Mouse (Mus musculus): ENCODE measurements around the gene Serpinc1.
A peak's percentile ranks its signal among the peaks of the same experiment; 100 is the strongest.
"Not testable (repeated sequence)": the region's sequence is repeated elsewhere in the genome, so short reads cannot be mapped to it uniquely, and the experiment has no call there.

Serpinc1 gene

GRCm38 (mm10) chr1:160978071-160978735 lies at the start of gene Serpinc1:
Gene Serpinc1 (plus strand): TSS chr1:160978585.
- no peak for DNase-seq

GRCm38 (mm10) chr1:160931320-160931719 lies 47.1 kb upstream of the Serpinc1 start:
- no peak for DNase-seq

- peak in 1 of 2 experiments; percentile 10 for DNase-seq
Measured at GRCm38 (mm10) chr1:160933896-160934482, 44.4 kb upstream of the Serpinc1 start.

GRCm38 (mm10) chr1:160935551-160935950 lies 42.8 kb upstream of the Serpinc1 start:
- DNase-seq: no peak

GRCm38 (mm10) chr1:160963199-160963598 lies 15.2 kb upstream of the Serpinc1 start:
- DNase-seq: no peak

- DNase-seq: no peak
Measured at GRCm38 (mm10) chr1:160967268-160967667, 11.1 kb upstream of the Serpinc1 start.

GRCm38 (mm10) chr1:160968643-160969042 lies 9.7 kb upstream of the Serpinc1 start:
- no peak for DNase-seq

- DNase-seq: no peak
Measured at GRCm38 (mm10) chr1:160980021-160980420, 1.6 kb downstream of the Serpinc1 start.

- no peak for DNase-seq
Measured at GRCm38 (mm10) chr1:160980537-160981234, 2.3 kb downstream of the Serpinc1 start.

GRCm38 (mm10) chr1:160981337-160981736 lies 3.0 kb downstream of the Serpinc1 start:
- no peak for DNase-seq

GRCm38 (mm10) chr1:160982887-160983286 lies 4.5 kb downstream of the Serpinc1 start:
- DNase-seq: no peak

- not testable (repeated sequence) for DNase-seq
Measured at GRCm38 (mm10) chr1:160984731-160985130, 6.3 kb downstream of the Serpinc1 start.

GRCm38 (mm10) chr1:160985477-160985876 lies 7.1 kb downstream of the Serpinc1 start:
- no peak for DNase-seq

- no peak for DNase-seq
Measured at GRCm38 (mm10) chr1:160986881-160987635, 8.7 kb downstream of the Serpinc1 start.

GRCm38 (mm10) chr1:160989395-160989794 lies 11.0 kb downstream of the Serpinc1 start:
- DNase-seq: no peak

GRCm38 (mm10) chr1:160993851-160994250 lies 15.5 kb downstream of the Serpinc1 start:
- DNase-seq: no peak

- no peak for DNase-seq
Measured at GRCm38 (mm10) chr1:161004942-161005341, 26.6 kb downstream of the Serpinc1 start.

- no peak for DNase-seq
Measured at GRCm38 (mm10) chr1:161005526-161005925, 27.1 kb downstream of the Serpinc1 start.

GRCm38 (mm10) chr1:161006471-161006870 lies 28.1 kb downstream of the Serpinc1 start:
- no peak for DNase-seq

- no peak for DNase-seq
Measured at GRCm38 (mm10) chr1:161008038-161008437, 29.7 kb downstream of the Serpinc1 start.

GRCm38 (mm10) chr1:161010436-161010835 lies 32.1 kb downstream of the Serpinc1 start:
- no peak for DNase-seq

GRCm38 (mm10) chr1:161016378-161016777 lies 38.0 kb downstream of the Serpinc1 start:
- no peak for DNase-seq

- DNase-seq: no peak
Measured at GRCm38 (mm10) chr1:161020051-161020450, 41.7 kb downstream of the Serpinc1 start.
